Mouse (Mus musculus) embryonic facial prominence, embryonic 10.5 days (tissue): ENCODE measurements at regions not wholly inside any gene's neighbourhood (a gene's known extent, or its start where the extent isn't known, plus 50 kb on each side); places are given as distances from the start of the nearest gene placed in this dataset.

ENCODE experiments used
- DNase-seq: peaks from one replicate; pipeline ENCODE4 v3.0.0-alpha.2; 2017; ENCODE audit warnings: low spot score
- H3K27ac ChIP-seq: fragments of 300-500 bp; sonication (generic); replicated peaks from 2 replicates; pipeline ENCODE4 v1.5.1; 2016; ENCODE audit warnings: mild to moderate bottlenecking
- H3K27me3 ChIP-seq: fragments of 300-500 bp; sonication (generic); replicated peaks from 2 replicates; pipeline ENCODE4 v1.6.1; 2016; ENCODE audit warnings: low read depth, mild to moderate bottlenecking; ENCODE audit not compliant: poor library complexity, severe bottlenecking
- H3K36me3 ChIP-seq: fragments of 300-500 bp; sonication (generic); replicated peaks from 2 replicates; pipeline ENCODE4 v1.6.1; 2016; ENCODE audit warnings: mild to moderate bottlenecking, moderate library complexity
- H3K4me1 ChIP-seq: fragments of 300-500 bp; sonication (generic); 2 replicates; pipeline ENCODE4 v1.6.1; 2016
- H3K4me3 ChIP-seq: fragments of 300-500 bp; sonication (generic); 2 replicates; pipeline ENCODE4 v1.5.1; 2016; ENCODE audit warnings: mild to moderate bottlenecking, moderate library complexity
- H3K9me3 ChIP-seq: fragments of 300-500 bp; sonication (generic); 2 replicates; pipeline ENCODE4 v1.6.1; 2016; ENCODE audit warnings: mild to moderate bottlenecking
- WGBS: fragments of 180-500 bp; shearing (Covaris S2); methylation state at CpG from one replicate; pipeline ENCODE4 v1.1.7; 2016; 5-methylcytosine and 5-hydroxymethylcytosine counted together

DNA sequence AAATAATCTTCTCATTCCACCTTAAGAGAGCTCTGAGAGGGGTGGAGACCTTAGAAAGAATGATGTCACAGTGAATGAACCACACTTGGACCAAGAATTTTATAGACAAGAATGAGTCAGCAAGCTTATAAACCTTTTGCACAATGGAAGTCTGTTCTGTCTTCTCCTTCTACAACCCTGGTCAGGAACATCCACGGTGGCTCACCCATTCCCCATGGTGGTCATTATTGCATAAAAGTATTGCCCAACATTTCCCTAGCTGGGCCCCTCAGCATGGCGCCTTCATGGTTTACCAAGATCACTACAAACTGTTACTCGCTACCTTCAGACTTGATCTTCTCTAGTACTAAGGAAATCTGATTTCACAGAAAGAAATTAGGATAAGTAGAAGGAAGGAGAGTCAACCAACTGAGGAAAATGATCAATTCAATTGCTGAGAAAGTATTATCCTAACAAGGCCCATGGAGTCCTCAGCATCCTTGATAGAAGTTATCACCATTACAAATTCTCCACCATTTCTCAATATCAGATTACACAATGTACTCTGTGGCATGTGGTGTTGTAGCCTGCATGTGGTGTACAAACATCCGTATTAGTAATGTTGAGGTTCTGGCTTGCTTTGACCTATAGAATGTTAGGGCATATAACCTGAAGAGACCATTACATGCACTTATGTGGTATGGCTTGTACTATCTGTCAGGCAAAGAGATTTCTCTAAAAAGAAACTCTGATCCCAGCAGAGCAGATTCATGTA lies 165.1 kb upstream of the Serpine2 start:
- no peaks in the 10 kb centered on the region for H3K9me3 ChIP-seq
- no peaks in the 10 kb centered on the region for H3K27me3 ChIP-seq
- no peaks in the 10 kb centered on the region for H3K36me3 ChIP-seq
- no peaks in the 10 kb centered on the region; the same call in 1 of the 2 replicates for H3K4me1 ChIP-seq
- H3K4me3 ChIP-seq = no peak overlapping the region
- H3K27ac ChIP-seq = no peak overlapping the region
- DNase-seq = no peak
- WGBS = 91% methylated on average over 4 of the region's 4 CpGs

DNA sequence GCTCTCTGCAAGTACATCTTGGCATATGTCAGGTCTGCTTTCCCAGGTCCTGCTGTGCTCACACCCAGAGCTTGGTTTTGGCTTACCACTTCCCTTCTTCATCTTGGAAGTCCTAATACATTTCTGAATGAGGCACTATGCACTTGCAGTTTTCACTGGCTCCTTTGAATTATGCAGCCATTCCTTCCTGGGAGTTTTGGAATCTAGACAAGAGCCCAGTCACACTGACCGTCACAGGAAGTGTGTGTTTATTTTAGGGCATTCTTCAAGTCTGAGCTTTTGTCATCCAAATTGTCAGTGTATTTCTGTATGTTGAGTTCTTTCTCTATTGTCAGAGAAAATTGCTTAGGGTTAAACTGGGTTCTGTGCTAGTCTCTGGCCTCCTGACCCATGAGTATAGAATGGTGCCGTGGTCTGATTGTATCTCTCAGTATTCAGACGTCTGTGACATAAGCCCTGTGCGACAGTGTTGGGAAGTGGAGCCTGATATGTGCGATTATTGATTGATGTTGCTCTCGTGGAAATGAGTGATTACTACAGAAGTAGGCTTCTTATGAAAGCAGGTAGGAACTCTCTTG lies 162.6 kb upstream of the Serpine2 start:
- no peak for DNase-seq
- 61% methylated on average over 6 of the region's 6 CpGs for WGBS
- Histone ChIP-seq H3K27me3 (no peaks in the 10 kb centered on the region), H3K27ac (no peak overlapping the region), H3K4me3 (no peak overlapping the region), H3K4me1 (no peaks in the 10 kb centered on the region), H3K36me3 (no peaks in the 10 kb centered on the region), H3K9me3 (no peaks in the 10 kb centered on the region)

DNA sequence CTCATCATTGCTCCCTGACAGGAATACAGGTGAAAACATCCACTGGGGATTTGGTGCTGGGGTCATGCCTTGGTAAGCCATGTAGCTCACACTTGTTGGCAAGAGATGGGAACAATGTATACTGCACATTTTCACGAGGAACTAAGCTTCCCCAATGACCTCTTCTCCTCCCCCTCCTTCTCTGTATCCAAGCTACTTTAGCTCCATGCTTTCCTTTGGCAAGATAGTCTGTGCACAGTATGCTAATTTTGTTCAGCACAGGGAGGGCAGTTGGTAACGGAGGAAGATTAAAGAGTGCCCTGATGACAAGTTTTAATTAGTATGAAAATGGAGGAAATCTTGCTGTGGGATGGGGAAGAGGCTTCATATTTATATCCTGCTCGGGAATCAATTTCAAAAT lies 160.9 kb upstream of the Serpine2 start:
- no peaks in the 10 kb centered on the region for H3K4me1 ChIP-seq
- no peaks in the 10 kb centered on the region for H3K27me3 ChIP-seq
- H3K36me3 ChIP-seq = no peaks in the 10 kb centered on the region
- no peak for DNase-seq
- no peaks in the 10 kb centered on the region for H3K9me3 ChIP-seq
- H3K4me3 ChIP-seq = no peak overlapping the region
- 76% methylated on average over 3 of the region's 3 CpGs for WGBS
- no peak overlapping the region for H3K27ac ChIP-seq

DNA sequence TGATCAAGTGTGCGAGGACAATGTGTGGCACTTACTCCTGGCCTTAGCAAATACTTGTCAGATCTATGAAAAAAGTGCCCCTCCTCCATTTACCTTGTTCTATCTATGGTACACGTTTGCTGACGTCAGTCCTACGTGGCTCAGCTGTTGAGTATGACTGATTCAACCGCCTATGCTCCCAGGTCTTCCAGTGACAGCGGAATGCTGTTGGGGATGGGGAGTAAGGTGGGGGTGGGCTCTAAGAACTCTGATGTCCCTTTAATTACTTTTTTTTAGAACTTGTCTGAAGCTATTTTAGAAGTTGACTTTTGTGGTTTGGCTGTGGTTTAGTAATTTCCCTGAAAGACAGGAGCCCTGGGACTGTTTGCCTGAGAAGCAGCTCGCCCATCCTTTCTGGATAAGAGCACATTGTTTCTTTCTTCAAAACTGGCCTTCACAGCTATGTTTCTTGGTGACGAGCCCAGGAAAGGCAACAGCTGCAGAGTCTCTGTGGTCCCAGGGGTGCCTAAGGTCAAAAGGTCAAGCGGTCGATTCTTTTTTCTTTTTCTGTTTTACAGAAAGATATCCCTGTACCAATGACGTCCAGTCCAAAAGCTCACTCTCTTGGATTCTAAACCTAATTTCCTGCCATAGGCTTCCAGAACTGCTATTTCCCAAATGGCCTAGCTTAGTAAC lies 157.5 kb upstream of the Serpine2 start:
- no peak for DNase-seq
- H3K9me3 ChIP-seq = no peaks in the 10 kb centered on the region
- WGBS = 72% methylated on average over 11 of the region's 11 CpGs
- H3K36me3 ChIP-seq = no peaks in the 10 kb centered on the region
- no peaks in the 10 kb centered on the region for H3K4me1 ChIP-seq
- no peak overlapping the region for H3K4me3 ChIP-seq
- H3K27ac ChIP-seq = no peak overlapping the region
- H3K27me3 ChIP-seq = no peaks in the 10 kb centered on the region

DNA sequence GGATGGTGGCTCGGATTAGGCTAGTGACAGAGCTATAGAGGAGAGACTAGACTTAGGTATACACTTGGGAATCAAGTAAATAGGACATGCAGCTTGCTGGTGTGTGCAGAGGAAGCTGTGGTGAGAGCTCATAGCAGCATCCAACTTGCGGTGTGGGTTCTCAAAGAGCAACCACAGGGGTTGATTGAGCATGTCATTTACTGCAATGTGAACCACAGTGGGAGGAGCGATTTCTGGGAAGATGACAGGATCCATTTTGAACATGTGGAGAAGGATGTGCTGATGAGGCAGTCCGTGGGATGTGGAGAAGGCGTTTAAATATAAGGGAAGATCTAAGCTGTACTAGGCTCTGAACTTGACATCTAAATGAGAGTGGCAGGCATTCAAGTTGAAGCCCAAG lies 154.5 kb upstream of the Serpine2 start:
- no peaks in the 10 kb centered on the region for H3K9me3 ChIP-seq
- H3K27ac ChIP-seq = no peak overlapping the region
- H3K4me3 ChIP-seq = no peak overlapping the region
- H3K4me1 ChIP-seq = peaks cover 3% of the 10 kb centered on the region; the same call in 1 of the 2 replicates
- H3K27me3 ChIP-seq = no peaks in the 10 kb centered on the region
- no peaks in the 10 kb centered on the region for H3K36me3 ChIP-seq
- WGBS = 88% methylated on average over 5 of the region's 5 CpGs
- no peak for DNase-seq

DNA sequence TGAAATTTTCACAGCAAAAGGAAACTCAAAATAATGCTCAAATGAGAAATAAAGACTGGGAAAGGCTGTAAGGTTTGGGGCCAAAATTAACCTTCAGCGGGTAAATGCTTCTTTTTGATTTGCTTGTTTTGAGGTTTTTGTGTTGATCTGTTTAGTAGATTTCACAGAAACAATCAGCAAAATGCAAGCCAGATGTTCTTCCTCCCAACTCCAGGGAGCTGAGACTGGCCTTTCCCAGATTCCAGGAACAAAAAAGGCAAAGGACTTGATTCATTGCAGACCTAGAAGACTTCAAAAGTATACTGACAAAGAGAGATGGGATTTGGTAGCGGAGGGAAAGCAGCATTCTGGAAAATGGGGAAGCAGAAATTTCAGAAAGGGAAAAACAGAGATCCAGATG lies 153.6 kb upstream of the Serpine2 start:
- 45% methylated on average over 2 of the region's 2 CpGs for WGBS
- H3K27ac ChIP-seq = no peak overlapping the region
- no peak for DNase-seq

DNA sequence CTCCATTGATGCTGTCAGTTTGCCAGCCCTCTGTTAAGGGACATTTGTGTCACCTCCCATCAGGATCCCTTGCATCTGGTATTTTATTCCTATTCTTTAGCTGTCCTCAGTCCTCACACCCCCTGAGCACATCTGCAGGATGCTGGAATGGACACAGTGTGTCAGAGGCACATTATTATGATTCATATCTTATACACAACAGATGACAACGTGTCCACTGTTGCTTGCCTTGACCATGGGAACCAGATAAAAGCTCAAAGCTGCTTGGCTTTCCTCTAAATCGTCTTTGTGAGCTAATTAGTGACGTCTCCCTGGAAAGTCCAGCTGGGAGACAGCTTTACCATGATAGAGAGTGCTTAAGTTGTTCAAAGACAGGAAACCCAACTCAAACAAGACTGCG lies 149.7 kb upstream of the Serpine2 start:
- no peak overlapping the region for H3K4me3 ChIP-seq
- no peaks in the 10 kb centered on the region for H3K27me3 ChIP-seq
- H3K9me3 ChIP-seq = no peaks in the 10 kb centered on the region
- DNase-seq = no peak
- H3K27ac ChIP-seq = no peak overlapping the region
- peaks cover 3% of the 10 kb centered on the region; the same call in 1 of the 2 replicates for H3K4me1 ChIP-seq
- 52% methylated on average over 4 of the region's 4 CpGs for WGBS
- H3K36me3 ChIP-seq = no peaks in the 10 kb centered on the region

More for the DNA sequence above, 153.6 kb upstream of the Serpine2 start:
- Histone ChIP-seq H3K9me3 (no peaks in the 10 kb centered on the region), H3K4me3 (no peak overlapping the region), H3K27me3 (no peaks in the 10 kb centered on the region), H3K4me1 (peaks cover 3% of the 10 kb centered on the region; the same call in 1 of the 2 replicates), H3K36me3 (no peaks in the 10 kb centered on the region)

DNA sequence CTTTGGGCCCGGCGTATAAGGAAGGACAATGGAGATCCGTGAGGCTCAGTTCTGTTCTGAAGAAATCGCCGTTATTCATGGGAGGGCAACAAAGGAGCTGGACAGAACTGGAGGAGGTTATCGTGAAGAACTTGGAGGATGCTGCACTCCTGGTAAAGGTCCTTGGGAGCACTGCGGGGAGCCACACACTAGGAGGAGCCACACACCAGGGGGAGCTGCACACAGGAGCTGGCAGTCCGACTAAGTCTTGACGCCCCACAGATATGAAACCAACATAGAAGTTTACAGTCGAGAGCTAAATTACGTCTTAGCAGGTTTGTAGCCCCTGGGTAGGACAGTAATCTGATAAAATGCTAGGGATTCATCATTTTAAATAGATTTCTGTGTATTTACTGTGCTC lies 138.1 kb upstream of the Serpine2 start:
- Histone ChIP-seq H3K4me3 (no peak overlapping the region), H3K27ac (no peak overlapping the region), H3K27me3 (no peaks in the 10 kb centered on the region), H3K4me1 (0 out of 2 replicates have a peak, but pooled peaks cover 2% of the 10 kb centered on the region), H3K36me3 (no peaks in the 10 kb centered on the region), H3K9me3 (no peaks in the 10 kb centered on the region)
- WGBS = 77% methylated on average over 11 of the region's 11 CpGs
- DNase-seq = peak; percentile 34

DNA sequence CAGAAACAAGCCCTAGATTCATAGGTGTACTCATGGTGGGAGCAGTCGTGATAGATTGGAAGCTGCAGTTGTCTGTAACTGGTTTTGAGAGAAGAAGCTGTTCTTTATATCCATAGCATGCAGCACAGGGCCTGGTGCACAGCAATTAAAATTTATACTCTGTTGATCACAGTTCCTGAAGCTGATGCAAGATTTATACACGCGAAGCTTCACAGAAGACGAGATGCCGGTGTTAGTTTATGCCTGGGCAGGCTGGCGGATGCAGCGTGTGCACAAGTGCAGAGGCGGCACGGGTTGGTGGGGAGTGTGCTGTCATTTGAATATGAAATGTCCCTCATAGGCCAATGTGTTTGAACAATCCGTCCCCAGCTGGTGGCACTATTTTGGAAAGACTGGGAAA lies 136.9 kb upstream of the Serpine2 start:
- H3K27me3 ChIP-seq = no peaks in the 10 kb centered on the region
- H3K4me1 ChIP-seq = 0 out of 2 replicates have a peak, but pooled peaks cover 2% of the 10 kb centered on the region
- no peak overlapping the region for H3K27ac ChIP-seq
- WGBS = 92% methylated on average over 10 of the region's 10 CpGs
- H3K36me3 ChIP-seq = no peaks in the 10 kb centered on the region
- no peaks in the 10 kb centered on the region for H3K9me3 ChIP-seq
- no peak overlapping the region for H3K4me3 ChIP-seq
- no peak for DNase-seq

DNA sequence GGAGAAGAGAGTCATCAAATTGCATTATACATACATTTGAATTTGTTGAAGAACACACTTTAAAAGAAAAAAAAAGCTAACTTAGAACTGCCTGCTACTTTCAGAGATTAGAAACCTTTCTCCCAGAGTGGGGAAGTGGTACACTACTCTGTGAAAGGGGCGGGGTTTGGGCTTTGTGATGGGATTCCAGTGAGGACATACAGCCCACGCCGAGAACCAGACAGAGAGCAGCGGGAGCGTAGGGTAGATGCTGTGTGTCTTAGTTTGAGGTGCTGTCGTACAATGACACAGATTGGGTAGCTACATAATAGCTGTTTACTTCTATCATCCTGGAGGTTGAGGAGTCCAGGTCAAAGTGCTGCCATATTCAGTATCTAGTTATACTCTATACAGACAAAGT lies 136.5 kb upstream of the Serpine2 start:
- H3K9me3 ChIP-seq = no peaks in the 10 kb centered on the region
- no peaks in the 10 kb centered on the region for H3K36me3 ChIP-seq
- no peak overlapping the region for H3K4me3 ChIP-seq
- WGBS = 96% methylated on average over 6 of the region's 6 CpGs
- H3K27ac ChIP-seq = no peak overlapping the region
- no peaks in the 10 kb centered on the region for H3K27me3 ChIP-seq
- no peak for DNase-seq
- 0 out of 2 replicates have a peak, but pooled peaks cover 2% of the 10 kb centered on the region for H3K4me1 ChIP-seq

DNA sequence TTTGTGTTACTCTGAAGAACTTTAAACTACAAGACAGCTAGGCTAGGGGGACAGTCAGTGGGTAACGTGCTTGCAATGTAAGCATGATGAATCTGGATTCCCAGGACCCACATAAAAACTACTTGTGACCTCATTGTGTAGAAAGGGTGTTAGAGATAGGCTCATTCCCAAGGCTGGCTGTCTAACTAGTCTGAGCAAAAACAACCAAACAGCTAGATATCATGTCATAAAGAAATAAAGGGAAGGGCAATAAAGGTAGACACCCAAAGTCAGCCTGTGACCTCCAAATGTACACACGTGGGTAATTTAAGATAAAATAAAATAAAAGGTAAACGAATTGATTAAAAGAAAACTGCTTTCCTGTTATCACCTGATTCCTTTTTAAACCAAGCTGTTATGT lies 123.7 kb upstream of the Serpine2 start:
- Histone ChIP-seq H3K27me3 (no peaks in the 10 kb centered on the region), H3K4me3 (no peak overlapping the region), H3K9me3 (no peaks in the 10 kb centered on the region), H3K4me1 (peaks cover 10% of the 10 kb centered on the region), H3K27ac (no peak overlapping the region), H3K36me3 (no peaks in the 10 kb centered on the region)
- no peak for DNase-seq
- WGBS = 83% methylated on average over 3 of the region's 3 CpGs

DNA sequence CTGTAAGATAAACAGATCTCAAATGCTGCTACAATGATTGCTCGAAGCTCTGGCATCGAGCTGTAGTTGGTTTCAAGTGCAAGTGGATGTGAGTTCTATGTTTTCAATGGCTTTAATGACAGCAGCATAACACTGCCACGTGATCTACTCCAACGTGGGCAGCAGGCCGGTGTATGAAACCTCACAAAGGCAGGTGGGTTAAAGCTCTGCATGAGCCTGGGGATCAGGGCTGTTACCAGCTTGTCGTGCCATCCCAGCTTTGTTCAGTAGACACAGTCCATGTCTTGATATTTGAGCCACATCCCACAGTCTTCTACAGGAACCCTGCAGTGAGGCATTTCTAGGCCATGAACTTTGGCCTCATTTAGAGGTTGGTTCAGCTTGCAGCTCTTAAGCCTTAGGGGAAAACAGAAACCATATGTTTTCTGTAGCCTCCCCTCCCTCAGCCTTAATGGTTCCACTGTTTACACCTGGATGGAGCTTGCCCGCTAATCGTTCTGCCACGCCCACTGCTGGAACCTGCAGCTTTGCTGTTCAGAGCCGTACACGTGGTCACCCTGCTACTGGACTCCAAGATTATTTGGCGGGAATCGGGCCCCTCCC lies 121.8 kb upstream of the Serpine2 start:
- 51% methylated on average over 13 of the region's 13 CpGs for WGBS
- no peaks in the 10 kb centered on the region for H3K36me3 ChIP-seq
- H3K27me3 ChIP-seq = no peaks in the 10 kb centered on the region
- H3K27ac ChIP-seq = peak overlapping the region; percentile 45
- peak; percentile 66 for DNase-seq
- no peaks in the 10 kb centered on the region for H3K9me3 ChIP-seq
- H3K4me3 ChIP-seq = no peak overlapping the region
- peaks cover 10% of the 10 kb centered on the region for H3K4me1 ChIP-seq
